Mouse (Mus musculus): ENCODE results near the gene Adm2.

GRCm38 (mm10) chr15:89354455-89354854 lies 31.9 kb downstream of the Adm2 start:
- TF ChIP-seq USF1 (IDR thresholded peaks at IDR 0.05; ENCODE audit: low read depth, low read length) (no peak), CTCF (conservative IDR thresholded peaks at IDR 0.05 in 1 of 2, IDR thresholded peaks at IDR 0.05 in 1 of 2; ENCODE audit: low read depth in 2 of 2, low read length in 2 of 2) (no peak), KAT2A (IDR thresholded peaks at IDR 0.05; ENCODE audit: insufficient replicate concordance, low read length) (no peak), GABPA (IDR thresholded peaks at IDR 0.05; ENCODE audit: insufficient replicate concordance, low read depth, low read length) (no peak), HCFC1 (IDR thresholded peaks at IDR 0.05; ENCODE audit: low read depth, low read length) (no peak), MYC (IDR thresholded peaks at IDR 0.05; ENCODE audit: low read depth, low read length) (no peak), MAX (IDR thresholded peaks at IDR 0.05; ENCODE audit: low read length) (no peak), ZC3H11A (IDR thresholded peaks at IDR 0.05; ENCODE audit: low read depth, low read length) (no peak), MXI1 (IDR thresholded peaks at IDR 0.05; ENCODE audit: low read depth, low read length) (no peak), POLR2A (IDR thresholded peaks at IDR 0.05; ENCODE audit: low read depth, low read length) (no peak), TBP (conservative IDR thresholded peaks at IDR 0.05; ENCODE audit: low read depth, low read length) (no peak), MAZ (IDR thresholded peaks at IDR 0.05; ENCODE audit: low read depth, low read length) (no peak)
